Mouse (Mus musculus): Measurements from ENCODE around the gene Eno2.

The Eno2 gene

DNA sequence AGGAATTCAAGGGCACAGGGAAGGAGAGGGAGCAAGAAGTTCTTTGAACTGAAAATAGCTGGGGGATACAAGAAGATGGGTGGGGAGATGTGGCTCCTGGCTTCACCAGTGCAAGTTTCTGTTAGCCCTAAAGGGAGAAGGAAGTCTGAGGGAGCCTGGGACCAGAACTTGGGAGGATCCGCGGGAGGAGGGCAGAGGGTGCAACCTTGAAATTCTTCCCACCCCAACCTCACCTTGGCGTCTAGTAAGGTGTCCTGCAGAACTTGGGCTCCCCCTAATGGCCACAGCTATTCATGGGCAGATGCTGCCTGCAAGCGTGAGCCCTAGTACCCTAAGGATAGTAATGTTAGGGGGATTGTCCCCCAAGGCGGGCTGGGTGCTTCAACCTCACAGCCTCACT is 10.2 kb downstream of the Eno2 start:
- H3K36me3 ChIP-seq (ENCODE audit: insufficient read depth, low read length): no peaks in the 10 kb centered on the region
- peaks cover 63% of the 10 kb centered on the region for H3K4me1 ChIP-seq (replicated peaks; ENCODE audit: low read depth, low read length)
- no peaks in the 10 kb centered on the region for H3K9me3 ChIP-seq (ENCODE audit: low read length)
- peak; percentile 90 for TF ChIP-seq CTCF (conservative IDR thresholded peaks at IDR 0.05; ENCODE audit: low read length)
- TF ChIP-seq POU5F1 (IDR thresholded peaks at IDR 0.05; ENCODE audit: borderline replicate concordance, low read length): no peak
- H3K4me3 ChIP-seq (replicated peaks; ENCODE audit: low read length): peak overlapping the region; percentile 21
- H3K27me3 ChIP-seq (ENCODE audit: insufficient read depth, low read length): peaks cover 44% of the 10 kb centered on the region

DNA sequence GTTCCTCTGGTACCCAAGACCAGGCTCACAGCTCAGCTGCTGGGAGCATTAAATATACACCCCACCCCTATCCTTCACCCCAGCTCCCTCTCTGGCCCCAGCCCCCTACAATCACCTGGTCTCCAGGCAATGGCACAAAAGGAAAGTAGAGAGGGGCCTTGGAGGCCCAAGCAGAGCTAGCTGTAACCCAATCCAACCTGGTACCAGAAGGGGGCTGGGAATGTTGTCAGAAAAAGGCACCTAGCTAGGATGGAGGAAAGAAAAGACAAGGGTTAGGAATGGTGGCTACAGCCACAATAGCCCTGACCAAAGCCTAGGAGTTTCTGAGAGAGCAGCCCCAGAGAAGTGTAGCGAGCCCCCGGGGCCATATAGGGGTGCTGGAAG is 10.6 kb downstream of the Eno2 start:
- Histone ChIP-seq H3K4me1 (replicated peaks; ENCODE audit: low read depth, low read length) (peaks cover 65% of the 10 kb centered on the region), H3K27me3 (ENCODE audit: insufficient read depth, low read length) (peaks cover 43% of the 10 kb centered on the region), H3K36me3 (ENCODE audit: insufficient read depth, low read length) (no peaks in the 10 kb centered on the region), H3K4me3 (replicated peaks; ENCODE audit: low read length) (peak overlapping the region; percentile 21), H3K9me3 (ENCODE audit: low read length) (no peaks in the 10 kb centered on the region)
- TF ChIP-seq NANOG (IDR thresholded peaks at IDR 0.05; ENCODE audit: borderline replicate concordance, low read length) (no peak), POU5F1 (IDR thresholded peaks at IDR 0.05; ENCODE audit: borderline replicate concordance, low read length) (no peak), CTCF (conservative IDR thresholded peaks at IDR 0.05; ENCODE audit: low read length) (no peak)

DNA sequence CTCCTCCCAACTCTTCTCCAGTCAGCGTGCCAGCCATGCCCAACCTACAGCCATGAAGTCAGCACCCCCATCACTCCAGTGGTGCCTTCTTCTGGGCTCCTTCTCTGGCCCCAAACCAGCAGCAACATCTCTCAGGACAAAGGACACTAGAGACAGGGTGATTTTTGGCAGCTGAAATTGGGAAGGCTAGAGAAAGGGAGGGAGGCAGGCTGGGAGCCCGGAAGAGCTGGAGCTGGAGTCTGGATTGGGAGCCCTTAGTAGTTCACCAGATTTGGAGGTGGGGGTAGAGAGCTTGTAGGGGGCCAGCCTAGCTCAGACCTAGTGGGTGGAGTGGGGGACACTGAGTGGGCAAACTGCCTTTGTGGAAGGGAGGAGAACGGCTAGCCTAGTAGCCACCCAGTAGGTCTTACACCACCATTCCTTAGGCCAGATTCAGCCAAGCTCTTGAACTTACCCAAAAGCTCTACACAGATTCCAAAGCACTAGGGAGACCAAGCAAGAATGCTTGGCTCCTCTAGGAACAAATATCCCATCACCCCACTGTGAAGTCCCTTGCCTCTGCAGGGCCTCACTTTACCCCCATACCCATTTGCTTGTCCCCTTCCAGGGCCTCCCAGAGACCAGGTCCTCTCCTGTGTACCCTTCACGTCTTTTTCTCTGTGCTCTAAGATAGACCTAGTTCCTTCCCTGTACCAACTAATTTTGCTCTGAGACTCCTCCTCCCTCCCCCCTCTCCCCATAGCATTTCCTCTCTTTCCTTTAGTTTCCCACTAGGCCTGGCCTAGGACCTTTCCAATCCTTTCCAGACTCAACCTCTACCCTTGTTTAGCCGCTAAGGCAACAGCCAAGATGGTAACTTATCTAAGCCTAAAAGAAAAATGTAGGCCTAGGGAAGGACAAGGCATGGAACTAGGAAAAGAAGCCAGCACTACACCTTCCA is 11.3 kb downstream of the Eno2 start:
- H3K4me3 ChIP-seq (replicated peaks; ENCODE audit: low read length): 0 out of 2 replicates have a peak overlapping the region, but pooled peaks have one; percentile 21
- no peaks in the 10 kb centered on the region for H3K9me3 ChIP-seq (ENCODE audit: low read length)
- H3K4me1 ChIP-seq (replicated peaks; ENCODE audit: low read depth, low read length): peaks cover 65% of the 10 kb centered on the region
- TF ChIP-seq POU5F1 (IDR thresholded peaks at IDR 0.05; ENCODE audit: borderline replicate concordance, low read length) (no peak), CTCF (conservative IDR thresholded peaks at IDR 0.05; ENCODE audit: low read length) (no peak), NANOG (IDR thresholded peaks at IDR 0.05; ENCODE audit: borderline replicate concordance, low read length) (no peak)
- peaks cover 37% of the 10 kb centered on the region for H3K27me3 ChIP-seq (ENCODE audit: insufficient read depth, low read length)
- H3K36me3 ChIP-seq (ENCODE audit: insufficient read depth, low read length): no peaks in the 10 kb centered on the region; the same call in 1 of the 2 replicates

DNA sequence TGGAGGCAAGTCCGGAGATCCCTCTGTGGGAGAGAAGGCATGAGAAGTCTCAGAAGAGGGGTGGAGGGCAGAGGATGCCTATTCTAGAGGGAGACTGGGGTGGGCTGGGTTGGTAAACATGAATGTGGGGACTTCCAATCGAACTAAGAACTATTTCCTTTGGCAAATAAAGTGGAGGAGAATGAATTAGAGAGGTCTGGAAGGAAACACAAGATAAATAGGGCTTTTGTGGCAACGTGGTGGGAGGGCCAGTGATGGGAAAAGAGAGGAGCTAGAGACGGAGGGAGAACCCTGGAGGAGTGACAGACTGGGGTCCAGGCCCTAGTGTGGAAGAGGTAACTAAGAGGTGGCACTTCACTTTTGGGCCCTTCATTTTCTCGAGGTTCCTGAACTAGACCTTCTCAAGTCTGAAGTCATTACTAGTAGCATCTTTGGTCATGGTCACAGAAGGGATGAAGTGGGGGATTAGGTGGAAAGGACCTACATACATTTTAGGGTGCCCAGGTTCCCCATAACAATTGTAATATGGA is 12.1 kb downstream of the Eno2 start:
- peaks cover 30% of the 10 kb centered on the region for H3K27me3 ChIP-seq (ENCODE audit: insufficient read depth, low read length)
- peak overlapping the region; percentile 86 for H3K4me3 ChIP-seq (replicated peaks; ENCODE audit: low read length)
- TF ChIP-seq CTCF (conservative IDR thresholded peaks at IDR 0.05; ENCODE audit: low read length): no peak
- TF ChIP-seq POU5F1 (IDR thresholded peaks at IDR 0.05; ENCODE audit: borderline replicate concordance, low read length): no peak
- no peak for TF ChIP-seq NANOG (IDR thresholded peaks at IDR 0.05; ENCODE audit: borderline replicate concordance, low read length)
- peaks cover 65% of the 10 kb centered on the region for H3K4me1 ChIP-seq (replicated peaks; ENCODE audit: low read depth, low read length)
- H3K9me3 ChIP-seq (ENCODE audit: low read length): no peaks in the 10 kb centered on the region
- H3K36me3 ChIP-seq (ENCODE audit: insufficient read depth, low read length): no peaks in the 10 kb centered on the region; the same call in 1 of the 2 replicates

DNA sequence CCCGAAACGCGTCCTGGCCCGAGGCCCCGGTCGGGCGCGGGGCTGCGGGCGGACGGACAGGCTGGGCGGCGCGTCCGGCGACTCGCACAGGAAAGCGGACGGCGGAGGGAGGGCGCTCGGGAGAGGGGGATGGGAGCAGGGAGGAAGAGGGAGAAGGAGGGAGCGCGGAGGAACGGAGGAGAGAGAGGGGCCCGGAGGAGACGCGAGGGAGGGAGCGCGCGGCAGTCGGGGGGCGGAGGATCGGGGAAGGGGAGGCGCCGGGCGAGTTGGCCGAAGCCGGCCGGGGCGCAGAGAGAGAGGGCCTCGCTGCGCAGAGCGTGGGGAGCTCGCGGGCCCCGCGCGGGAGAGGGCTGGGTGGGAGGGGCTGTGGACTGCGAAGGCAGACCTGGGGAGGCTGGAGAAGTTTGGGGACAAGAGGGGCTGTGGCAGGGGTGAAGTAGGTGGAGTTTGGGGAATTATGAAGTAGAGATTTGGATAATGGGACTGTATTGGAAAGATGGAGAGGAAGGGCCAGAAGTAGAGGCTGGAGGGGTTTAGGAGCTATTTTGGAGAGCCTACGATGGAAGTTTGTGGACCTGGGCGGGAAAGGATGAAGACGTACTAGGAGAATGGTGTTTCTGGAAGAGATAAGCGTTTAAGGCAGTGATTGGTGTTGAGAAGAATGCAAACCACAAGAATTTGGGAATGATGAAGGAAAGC is 12.7 kb downstream of the Eno2 start:
- H3K9me3 ChIP-seq (ENCODE audit: low read length): no peaks in the 10 kb centered on the region
- no peaks in the 10 kb centered on the region; the same call in 1 of the 2 replicates for H3K36me3 ChIP-seq (ENCODE audit: insufficient read depth, low read length)
- H3K27me3 ChIP-seq (ENCODE audit: insufficient read depth, low read length): peaks cover 28% of the 10 kb centered on the region
- peak overlapping the region; percentile 86 for H3K4me3 ChIP-seq (replicated peaks; ENCODE audit: low read length)
- TF ChIP-seq NANOG (IDR thresholded peaks at IDR 0.05; ENCODE audit: borderline replicate concordance, low read length) (no peak), POU5F1 (IDR thresholded peaks at IDR 0.05; ENCODE audit: borderline replicate concordance, low read length) (no peak), CTCF (conservative IDR thresholded peaks at IDR 0.05; ENCODE audit: low read length) (no peak)
- peaks cover 66% of the 10 kb centered on the region for H3K4me1 ChIP-seq (replicated peaks; ENCODE audit: low read depth, low read length)

DNA sequence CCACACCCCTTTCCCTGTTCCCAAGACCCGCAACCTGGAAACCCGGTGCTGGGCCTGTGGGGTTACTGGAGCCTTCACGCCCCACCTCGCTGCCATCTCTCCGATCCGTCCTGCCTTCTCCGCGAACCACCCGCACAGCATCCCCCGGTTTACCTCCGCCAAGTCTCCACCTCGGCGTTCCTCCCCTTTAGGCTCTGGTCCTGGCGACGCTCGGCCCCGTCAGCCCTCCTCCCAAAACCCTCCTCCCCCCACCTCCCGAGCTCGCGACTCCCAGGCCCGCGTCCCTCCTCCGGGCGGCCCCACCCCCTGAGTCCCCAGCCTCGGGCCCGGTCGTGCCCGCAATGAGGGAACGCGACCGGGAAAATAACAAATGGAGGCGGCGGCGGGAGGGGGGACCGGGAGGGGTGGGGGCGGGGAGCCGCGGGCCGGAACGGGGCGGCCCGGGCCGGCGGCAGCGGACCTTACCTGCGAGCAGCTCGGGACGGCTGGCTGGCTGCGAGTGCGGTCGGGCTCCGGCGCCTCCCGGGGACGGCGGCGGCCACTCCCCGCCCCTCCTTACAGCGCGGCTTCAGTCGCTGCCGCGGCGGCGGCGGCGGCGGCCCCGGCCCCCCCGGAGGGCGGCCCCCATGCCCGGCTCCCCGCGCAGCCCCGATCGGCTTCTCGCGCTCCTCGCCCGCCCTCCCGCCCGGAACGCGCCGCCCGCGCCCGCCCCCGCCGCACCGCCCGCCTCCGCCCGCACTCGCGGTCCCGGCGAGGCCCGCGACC is 13.5 kb downstream of the Eno2 start, which contains the start of the genes Gm45234 and Atn1:
Gene Gm45234, minus strand, starts transcription at position 191 of the 765 bp plus-strand sequence.
Gene Atn1, minus strand, starts transcription at position 694 of the 765 bp plus-strand sequence.
- Histone ChIP-seq H3K9me3 (ENCODE audit: low read length) (no peaks in the 10 kb centered on the region), H3K4me3 (replicated peaks; ENCODE audit: low read length) (peak within 1 kb of the TSS; percentile 86), H3K4me1 (replicated peaks; ENCODE audit: low read depth, low read length) (peaks cover 66% of the 10 kb centered on the region), H3K27me3 (ENCODE audit: insufficient read depth, low read length) (peaks cover 22% of the 10 kb centered on the region), H3K36me3 (ENCODE audit: insufficient read depth, low read length) (no peaks in the 10 kb centered on the region; the same call in 1 of the 2 replicates)
- TF ChIP-seq NANOG (IDR thresholded peaks at IDR 0.05; ENCODE audit: borderline replicate concordance, low read length) (no peak), POU5F1 (IDR thresholded peaks at IDR 0.05; ENCODE audit: borderline replicate concordance, low read length) (no peak), CTCF (conservative IDR thresholded peaks at IDR 0.05; ENCODE audit: low read length) (no peak)

DNA sequence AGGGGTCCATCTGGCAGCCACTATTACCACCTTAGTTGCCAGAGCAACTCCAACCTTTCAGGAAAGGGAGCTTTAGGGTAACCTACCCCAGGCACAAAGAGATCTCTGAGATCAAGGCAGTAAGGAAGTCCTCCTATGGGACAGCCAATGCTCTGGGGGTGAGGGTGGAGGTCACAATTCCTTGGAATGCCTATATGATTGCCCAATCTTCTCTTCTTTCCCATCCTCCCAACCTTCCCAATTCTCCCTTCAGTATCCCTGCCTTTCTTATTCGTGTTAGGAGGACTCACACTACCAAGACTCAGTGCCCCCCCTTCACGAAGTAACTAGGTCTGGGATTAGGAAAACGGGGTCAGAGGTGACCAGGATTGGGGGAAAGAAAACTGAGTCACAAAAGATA is 14.2 kb downstream of the Eno2 start:
- TF ChIP-seq CTCF (conservative IDR thresholded peaks at IDR 0.05; ENCODE audit: low read length): no peak
- Histone ChIP-seq H3K4me3 (replicated peaks; ENCODE audit: low read length) (peak overlapping the region; percentile 86), H3K27me3 (ENCODE audit: insufficient read depth, low read length) (peaks cover 18% of the 10 kb centered on the region), H3K4me1 (replicated peaks; ENCODE audit: low read depth, low read length) (peaks cover 71% of the 10 kb centered on the region), H3K36me3 (ENCODE audit: insufficient read depth, low read length) (peaks cover under 1% of the 10 kb centered on the region; the same call in 1 of the 2 replicates), H3K9me3 (ENCODE audit: low read length) (no peaks in the 10 kb centered on the region)

Measured in E14TG2a.4 (cell line).